Mouse (Mus musculus) adrenal gland (tissue): ENCODE data around the gene Myo16.

Source experiments
- intact Hi-C: fragments of 180-260 bp; cut with DNase I; formaldehyde crosslinking; loops from one replicate; pipeline ENCODE4 v1.15.1; 2025

The Myo16 gene

DNA sequence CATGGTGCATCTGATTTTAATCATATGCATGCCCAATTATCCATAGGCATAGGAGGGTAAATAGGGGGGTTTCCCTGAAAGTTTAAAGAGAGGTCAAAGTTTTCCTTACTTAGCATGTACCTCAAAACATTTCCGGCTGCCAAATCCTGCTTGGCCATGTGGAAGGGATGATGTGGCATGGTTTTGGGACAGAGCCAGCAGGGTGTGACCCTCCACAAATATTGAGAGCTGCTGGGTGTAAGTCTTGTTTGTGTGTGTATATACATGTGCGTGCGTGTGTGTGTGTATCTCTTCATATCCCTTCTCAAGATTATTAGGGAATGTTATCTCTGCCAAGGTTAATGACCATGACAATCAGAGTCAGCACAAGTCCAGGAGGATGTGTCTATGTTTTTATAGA, 150.3 kb downstream of the Myo16 start:
- intact Hi-C loops, result loop anchor here (5.0 kb wide), 1 partner anchor 327 kb away; the partner anchor contains the start of genes Abhd13 and Lig4

DNA sequence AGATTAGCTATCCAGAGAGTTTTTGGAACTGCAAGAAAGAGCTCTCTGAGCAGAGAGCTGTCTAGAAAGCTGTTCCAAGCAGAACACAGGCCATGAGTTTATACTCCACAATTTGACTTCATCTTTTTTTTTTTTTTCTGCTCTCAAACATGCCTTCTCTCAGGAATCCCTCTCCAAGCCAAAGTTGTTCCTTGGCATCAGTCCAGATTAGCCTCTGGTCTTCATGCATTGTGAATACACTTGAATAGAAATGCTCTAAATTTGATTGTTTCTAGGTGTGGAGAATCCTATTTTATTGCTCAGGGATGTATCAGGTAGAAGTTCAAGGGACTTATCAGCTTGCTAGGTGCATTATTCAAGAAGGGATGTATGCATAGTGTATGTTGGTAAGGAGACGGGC, 151.0 kb downstream of the Myo16 start:
- intact Hi-C loops, result loop anchor here (5.0 kb wide), 1 partner anchor 327 kb away; the partner anchor contains the start of genes Abhd13 and Lig4

DNA sequence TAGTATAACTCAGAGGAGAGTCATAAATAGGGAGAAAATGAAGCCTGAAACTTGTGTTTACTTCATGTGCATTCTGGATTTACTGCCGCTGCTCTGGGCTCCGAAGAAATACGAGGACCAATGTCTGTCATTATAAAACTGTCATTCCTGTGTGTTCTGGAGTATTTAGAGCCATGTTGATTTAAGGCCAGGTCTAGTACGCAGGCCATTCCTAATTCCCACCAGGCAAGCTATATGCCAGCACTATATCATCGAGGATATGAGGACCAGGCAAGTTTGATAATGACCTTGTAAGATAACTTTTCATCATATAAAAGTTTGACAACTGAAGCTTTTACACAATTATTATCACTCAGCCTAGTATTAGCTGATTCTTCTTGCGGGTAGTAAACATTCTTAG, 153.6 kb downstream of the Myo16 start:
- intact Hi-C loops, result no loop called here

- intact Hi-C loops, result no loop called here
Observed at GRCm38 (mm10) chr8:10307770-10308476, 154.2 kb downstream of the Myo16 start.

DNA sequence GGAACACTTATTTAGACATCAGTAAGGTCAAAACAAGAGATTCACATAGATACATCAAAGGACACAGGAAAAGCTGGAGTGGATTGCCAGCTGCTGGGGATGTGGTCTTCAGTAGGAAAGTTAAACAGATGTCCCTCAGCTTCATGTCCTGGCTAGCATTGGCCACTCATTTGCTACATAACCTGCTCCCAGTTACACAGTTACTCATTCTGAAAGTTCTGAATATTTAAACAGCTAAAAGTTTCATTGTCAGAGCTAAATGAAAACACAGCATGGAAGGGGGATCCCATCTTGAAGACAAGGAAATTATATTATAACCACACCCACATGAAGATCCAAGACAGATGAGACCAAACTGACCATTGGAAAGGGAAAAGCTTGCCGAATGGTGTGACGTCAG, 156.8 kb downstream of the Myo16 start:
- intact Hi-C loops, result no loop called here

GRCm38 (mm10) chr8:10312316-10312715, 158.6 kb downstream of the Myo16 start:
- intact Hi-C loops, result no loop called here

GRCm38 (mm10) chr8:10316201-10316600, 162.5 kb downstream of the Myo16 start:
- intact Hi-C loops, result no loop called here

DNA sequence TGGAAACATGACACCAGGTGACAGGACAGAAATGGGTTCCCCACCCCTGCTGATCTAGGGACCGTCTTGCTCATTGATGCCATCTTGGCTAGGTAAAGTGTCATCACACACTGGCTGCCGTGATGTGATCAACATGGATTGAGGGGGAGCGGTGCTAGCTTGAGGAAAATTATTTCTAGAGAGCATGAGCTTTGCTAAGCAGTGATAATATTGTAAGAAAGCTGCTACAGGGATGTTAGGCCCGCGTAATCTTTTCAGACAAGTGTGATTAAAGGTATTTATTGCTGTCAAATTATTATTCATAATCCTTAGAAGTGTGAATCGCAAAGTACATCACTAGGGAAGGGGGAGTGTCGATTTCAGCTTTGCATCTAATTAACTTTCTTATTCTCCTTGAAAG, 164.4 kb downstream of the Myo16 start:
- intact Hi-C loops, result no loop called here

DNA sequence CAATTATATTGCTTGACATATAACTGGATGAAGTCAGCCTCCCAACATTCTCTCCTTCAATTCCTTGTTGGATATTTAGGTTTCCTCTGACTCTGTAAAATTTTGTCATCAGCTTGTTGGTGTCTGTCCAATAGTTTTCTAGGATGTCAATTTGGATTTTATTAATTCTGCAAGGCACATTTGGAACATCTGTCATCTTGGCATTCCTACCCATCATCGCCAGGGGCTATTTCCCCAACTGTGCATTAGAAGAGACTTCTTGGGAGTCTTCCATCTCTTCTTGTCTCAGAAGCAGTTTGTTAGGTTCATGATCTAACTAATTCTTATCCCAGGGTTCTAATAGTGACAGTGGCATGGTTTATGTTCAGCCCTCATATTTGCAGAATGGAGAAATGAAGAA, 196.7 kb downstream of the Myo16 start:
- intact Hi-C loops, result no loop called here

DNA sequence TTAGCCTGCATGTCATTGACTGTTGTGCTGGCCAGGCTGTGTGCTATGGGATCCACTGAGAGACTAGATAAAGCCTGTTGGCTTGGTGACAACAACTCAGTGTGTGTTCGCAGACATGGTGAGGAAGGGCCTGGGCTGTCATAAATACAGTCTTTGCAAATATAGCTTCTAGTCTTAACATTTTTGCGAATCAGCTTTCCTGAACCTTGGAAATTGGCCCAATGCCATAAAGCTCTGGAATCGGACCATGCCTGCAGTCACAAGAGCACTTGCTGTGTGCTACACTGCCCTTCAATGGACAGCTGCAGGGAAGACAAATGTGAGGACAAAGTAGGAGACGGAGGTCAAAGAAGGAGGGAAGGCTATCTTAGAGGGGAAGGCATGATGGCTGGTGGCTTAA, 205.0 kb downstream of the Myo16 start:
- intact Hi-C loops, result no loop called here

- intact Hi-C loops, result no loop called here
Observed at GRCm38 (mm10) chr8:10362949-10363348, 209.2 kb downstream of the Myo16 start.

DNA sequence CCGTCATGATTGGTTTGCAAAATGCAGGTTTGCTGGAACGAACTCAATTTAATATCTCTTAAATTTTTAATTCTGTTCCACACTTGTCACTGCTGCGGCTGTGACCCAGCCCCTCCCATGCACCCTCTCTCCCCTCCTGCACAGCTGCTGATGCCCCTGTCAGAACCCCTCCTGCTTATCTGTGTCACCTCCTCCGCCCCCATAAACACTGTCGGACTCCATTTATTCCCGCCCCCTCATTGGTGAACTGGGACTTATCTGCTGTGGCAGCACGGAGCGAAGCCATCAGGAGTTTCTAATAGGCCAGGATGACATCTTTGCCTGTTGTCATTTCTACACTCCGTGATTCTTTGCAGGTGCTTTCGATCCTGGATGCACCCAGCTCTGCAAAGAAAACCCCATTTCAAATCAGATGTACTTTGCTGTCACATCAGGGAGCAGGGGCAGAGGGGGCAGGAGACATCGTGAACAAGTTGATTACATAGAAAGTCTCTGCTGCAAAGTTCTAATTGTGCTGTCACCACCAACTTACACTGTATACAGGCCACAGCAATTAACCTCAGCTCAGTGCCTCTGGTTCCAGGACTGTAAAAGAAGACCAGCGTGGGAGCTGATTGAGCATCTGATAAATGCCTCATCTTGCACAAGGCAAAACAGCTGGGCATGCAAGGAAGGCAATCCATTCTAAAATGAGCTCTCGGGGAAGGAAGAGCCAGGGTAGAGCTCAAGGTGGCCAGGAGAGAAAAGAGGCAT, 210.1 kb downstream of the Myo16 start:
- intact Hi-C loops, result no loop called here

GRCm38 (mm10) chr8:10366141-10366540, 212.4 kb downstream of the Myo16 start:
- intact Hi-C loops, result no loop called here

- intact Hi-C loops, result no loop called here
Observed at GRCm38 (mm10) chr8:10372571-10372970, 218.9 kb downstream of the Myo16 start.

DNA sequence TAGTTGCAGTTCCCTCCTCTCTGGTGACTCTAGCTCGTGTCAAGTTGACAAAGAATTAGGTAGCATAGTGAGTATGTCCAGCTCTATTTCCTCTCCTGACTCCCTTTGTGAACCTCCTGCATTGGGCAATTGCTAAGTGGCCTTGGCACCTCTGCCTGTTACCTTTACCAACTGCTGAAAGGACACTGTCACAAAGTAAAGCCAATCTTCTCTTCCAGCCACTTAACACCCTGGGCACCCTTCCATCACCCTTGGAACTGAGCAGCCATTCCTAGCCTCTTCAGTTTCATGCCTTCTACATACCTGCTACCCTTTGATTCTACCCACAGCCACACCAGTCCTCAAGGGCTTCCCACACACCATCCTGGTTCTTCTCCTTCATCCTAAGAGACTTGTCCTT, 233.4 kb downstream of the Myo16 start:
- intact Hi-C loops, result no loop called here

- intact Hi-C loops, result no loop called here
Observed at GRCm38 (mm10) chr8:10391096-10391683, 237.5 kb downstream of the Myo16 start.

DNA sequence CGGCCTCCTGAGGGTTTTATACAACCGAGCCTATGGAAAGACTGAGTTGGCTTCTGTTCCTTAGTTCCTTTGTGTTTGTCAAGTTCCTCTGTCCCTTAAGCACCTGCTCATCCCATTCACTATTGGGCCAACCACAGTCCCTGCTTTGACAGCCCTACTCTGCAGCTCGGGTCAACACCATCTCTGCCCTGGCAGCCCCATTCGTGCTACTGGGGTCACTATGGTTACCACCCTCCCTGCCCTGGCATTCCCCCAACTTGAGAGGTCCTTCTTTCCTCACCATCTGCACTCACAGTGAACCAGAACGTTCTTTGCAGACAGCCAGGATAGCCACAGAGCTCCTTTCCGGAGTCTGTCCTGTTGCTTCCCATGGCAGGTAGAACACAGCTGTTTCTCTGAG, 238.2 kb downstream of the Myo16 start:
- intact Hi-C loops, result no loop called here

DNA sequence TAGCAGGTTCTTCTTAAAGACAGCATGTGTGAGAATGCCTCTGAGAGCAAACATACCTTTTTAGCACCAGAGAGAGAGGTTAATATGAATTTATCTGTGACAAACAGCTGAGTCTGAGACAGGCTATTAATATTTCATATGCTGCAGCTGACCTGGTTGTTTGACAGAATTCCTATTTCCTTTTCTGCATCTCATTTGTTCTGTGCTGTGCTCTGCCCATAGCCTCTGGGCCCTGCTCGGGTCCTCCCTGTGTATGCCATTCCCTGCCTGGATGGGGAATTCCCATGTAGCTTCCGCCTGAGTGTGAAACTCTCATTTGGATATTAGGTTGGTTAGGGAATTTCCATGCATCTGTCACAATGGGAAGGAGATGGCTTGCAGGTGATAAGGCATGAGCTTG, 240.8 kb downstream of the Myo16 start:
- intact Hi-C loops, result no loop called here

GRCm38 (mm10) chr8:10395146-10395545, 241.4 kb downstream of the Myo16 start:
- intact Hi-C loops, result no loop called here

DNA sequence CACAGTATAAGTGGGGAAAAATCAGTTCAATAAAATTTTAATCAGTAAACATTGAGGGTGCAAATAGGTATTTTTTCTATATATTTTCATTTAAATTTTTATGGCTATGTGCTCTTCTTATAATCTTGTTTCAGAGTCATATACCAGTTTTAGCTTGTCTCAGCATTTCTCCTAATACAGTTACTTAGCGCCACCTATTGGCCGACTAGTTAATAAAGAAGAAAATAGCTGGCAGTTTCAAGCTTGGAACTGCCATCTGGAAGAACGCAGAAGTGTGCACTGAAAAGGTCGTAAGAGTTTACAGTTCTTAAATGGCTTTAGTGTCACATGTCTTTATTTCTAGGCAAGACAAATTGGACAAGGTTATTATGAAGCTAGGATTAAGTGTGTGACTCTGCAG, 248.9 kb downstream of the Myo16 start:
- intact Hi-C loops, result loop anchor here (5.0 kb wide), 2 partner anchors 350 to 425 kb away; partner anchors contain the start of genes Abhd13 and Lig4

- intact Hi-C loops, result no loop called here
Observed at GRCm38 (mm10) chr8:10405469-10405868, 251.8 kb downstream of the Myo16 start.

GRCm38 (mm10) chr8:10409043-10409442, 255.3 kb downstream of the Myo16 start:
- intact Hi-C loops, result no loop called here
